Mouse (Mus musculus): Measurements from ENCODE around the gene Smarcc2. TPM values are rescaled to one million over a fixed set of nuclear protein-coding genes. Genes with fewer than 3 reads are reported as not detected.

Gene Smarcc2
- polyA plus RNA-seq, 1 experiment from 2014 or later = 125 TPM

DNA sequence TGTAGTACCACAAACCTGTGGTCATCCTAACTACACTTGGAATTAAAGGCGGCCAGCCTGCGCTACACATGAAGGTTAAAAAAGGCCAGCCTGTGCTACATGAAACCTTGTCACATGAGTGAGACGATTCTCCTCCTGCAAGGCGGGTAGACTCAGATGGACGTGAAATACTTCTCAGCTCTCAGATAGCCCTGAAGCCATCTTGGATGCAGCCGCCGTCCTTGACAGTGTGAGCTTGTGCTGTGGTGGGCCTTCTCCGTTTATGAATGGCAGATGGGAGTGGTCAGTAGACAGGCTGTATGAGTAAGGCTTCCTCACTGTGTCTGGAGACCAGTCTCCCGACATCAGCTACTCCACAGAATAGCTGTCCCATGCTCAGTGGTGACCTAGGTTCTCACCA lies 50.2 kb downstream of the Smarcc2 start:
- ATAC-seq (ENCODE audit: insufficient number of reproducible peaks, insufficient read depth, low FRiP score, low TSS enrichment) = no peak
- H3K27me3 ChIP-seq = no peaks in the 10 kb centered on the region
- H3K27ac ChIP-seq = no peak overlapping the region
- H3K4me1 ChIP-seq = no peaks in the 10 kb centered on the region
- H3K9ac ChIP-seq = no peak overlapping the region
- H3K4me2 ChIP-seq (replicated peaks) = no peak overlapping the region
- WGBS = 83% methylated on average over 9 of the region's 9 CpGs
- peaks cover 13% of the 10 kb centered on the region for H3K36me3 ChIP-seq
- no peak overlapping the region for H3K4me3 ChIP-seq
- H3K9me3 ChIP-seq = no peaks in the 10 kb centered on the region

DNA sequence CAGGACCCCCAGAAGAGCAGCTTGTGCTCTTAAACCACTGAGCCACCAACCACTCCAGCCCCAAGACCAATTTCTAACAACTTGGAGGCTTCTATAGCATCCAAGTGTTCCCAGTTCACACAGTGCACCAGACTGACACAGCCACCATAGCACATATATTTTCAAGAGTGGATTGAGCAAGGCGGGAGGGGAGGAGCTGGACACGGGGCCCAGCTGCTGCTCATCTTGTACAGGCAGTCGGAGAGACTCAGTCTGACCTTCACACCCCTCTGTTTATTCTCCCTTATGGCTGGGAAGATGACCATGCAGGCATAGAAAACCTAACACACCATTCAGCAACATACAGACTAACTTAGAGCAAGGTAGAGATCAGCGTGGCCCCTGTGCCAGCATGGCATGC lies 50.8 kb downstream of the Smarcc2 start:
- Histone ChIP-seq H3K27me3 (peaks cover under 1% of the 10 kb centered on the region; the same call in 1 of the 2 replicates), H3K4me3 (no peak overlapping the region), H3K9ac (no peak overlapping the region), H3K36me3 (peaks cover 13% of the 10 kb centered on the region), H3K9me3 (no peaks in the 10 kb centered on the region), H3K27ac (no peak overlapping the region), H3K4me1 (no peaks in the 10 kb centered on the region), H3K4me2 (replicated peaks) (no peak overlapping the region)
- ATAC-seq (ENCODE audit: insufficient number of reproducible peaks, insufficient read depth, low FRiP score, low TSS enrichment) = no peak
- WGBS = 85% methylated on average over 4 of the region's 4 CpGs

DNA sequence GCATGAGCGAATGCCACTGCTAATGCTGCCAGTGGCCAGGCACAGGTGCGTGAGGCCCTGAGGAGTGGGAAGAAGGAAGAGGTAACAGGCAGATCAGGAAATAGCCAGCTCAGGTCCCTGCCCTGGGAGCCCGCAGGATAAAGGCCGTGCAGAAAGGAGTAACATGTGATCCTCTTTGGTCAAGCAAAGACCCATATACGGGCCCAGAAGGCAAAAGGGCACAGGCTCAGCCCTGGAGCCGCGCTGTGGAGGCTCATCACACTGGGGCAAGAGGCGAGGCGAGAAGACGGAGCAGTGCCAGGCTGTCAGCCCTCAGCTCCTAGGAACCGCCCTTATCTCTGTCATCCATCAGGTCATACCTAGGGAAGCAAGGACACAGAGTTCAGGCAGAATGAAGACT lies 51.3 kb downstream of the Smarcc2 start:
- no peak for ATAC-seq (ENCODE audit: insufficient number of reproducible peaks, insufficient read depth, low FRiP score, low TSS enrichment)
- no peak overlapping the region for H3K27ac ChIP-seq
- H3K4me2 ChIP-seq (replicated peaks) = no peak overlapping the region
- WGBS = 87% methylated on average over 11 of the region's 11 CpGs
- H3K9me3 ChIP-seq = no peaks in the 10 kb centered on the region
- no peak overlapping the region for H3K9ac ChIP-seq
- peaks cover 17% of the 10 kb centered on the region for H3K36me3 ChIP-seq
- H3K4me1 ChIP-seq = no peaks in the 10 kb centered on the region
- H3K27me3 ChIP-seq = peaks cover 5% of the 10 kb centered on the region
- no peak overlapping the region for H3K4me3 ChIP-seq

- peaks cover 23% of the 10 kb centered on the region for H3K36me3 ChIP-seq
- H3K4me3 ChIP-seq = no peak overlapping the region
- H3K27ac ChIP-seq = no peak overlapping the region
- no peaks in the 10 kb centered on the region for H3K9me3 ChIP-seq
- H3K4me1 ChIP-seq = 0 out of 2 replicates have a peak, but pooled peaks cover 3% of the 10 kb centered on the region
- peaks cover 14% of the 10 kb centered on the region for H3K27me3 ChIP-seq
- H3K4me2 ChIP-seq (replicated peaks) = no peak overlapping the region
- no peak for ATAC-seq (ENCODE audit: insufficient number of reproducible peaks, insufficient read depth, low FRiP score, low TSS enrichment)
- no peak overlapping the region for H3K9ac ChIP-seq
- WGBS = 88% methylated on average over 9 of the region's 9 CpGs
These were observed 52.1 kb downstream of the Smarcc2 start for GRCm38 (mm10) chr10:128511189-128511588.

DNA sequence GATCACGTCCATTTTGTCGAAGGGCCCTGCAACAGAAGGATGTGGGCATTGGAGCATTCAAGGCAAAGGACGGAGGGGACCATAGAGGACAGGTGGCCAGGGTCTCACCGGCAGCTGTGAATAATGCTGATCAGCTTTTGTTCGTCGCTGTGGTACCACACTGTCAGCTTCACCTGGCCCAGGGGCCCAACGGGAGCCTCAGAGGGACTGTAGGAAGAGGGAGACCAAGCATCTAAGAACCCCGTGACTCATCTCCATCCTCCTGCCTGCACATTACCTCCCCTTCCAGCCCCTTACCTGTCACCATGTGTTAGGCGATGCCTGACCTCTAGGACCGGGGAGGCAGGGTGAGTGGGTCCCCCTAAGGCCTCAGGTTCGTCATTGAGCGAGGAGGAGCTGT lies 52.7 kb downstream of the Smarcc2 start:
- Histone ChIP-seq H3K4me3 (no peak overlapping the region), H3K36me3 (peaks cover 27% of the 10 kb centered on the region), H3K9me3 (no peaks in the 10 kb centered on the region), H3K27ac (no peak overlapping the region), H3K9ac (no peak overlapping the region), H3K27me3 (peaks cover 20% of the 10 kb centered on the region), H3K4me1 (0 out of 2 replicates have a peak, but pooled peaks cover 3% of the 10 kb centered on the region), H3K4me2 (replicated peaks) (no peak overlapping the region)
- WGBS = 83% methylated on average over 12 of the region's 12 CpGs
- no peak for ATAC-seq (ENCODE audit: insufficient number of reproducible peaks, insufficient read depth, low FRiP score, low TSS enrichment)

- H3K27ac ChIP-seq = no peak overlapping the region
- 0 out of 2 replicates have a peak, but pooled peaks cover 3% of the 10 kb centered on the region for H3K4me1 ChIP-seq
- H3K4me3 ChIP-seq = no peak overlapping the region
- H3K4me2 ChIP-seq (replicated peaks) = no peak overlapping the region
- no peak overlapping the region for H3K9ac ChIP-seq
- H3K36me3 ChIP-seq = peaks cover 42% of the 10 kb centered on the region
- 82% methylated on average over 4 of the region's 4 CpGs for WGBS
- H3K9me3 ChIP-seq = no peaks in the 10 kb centered on the region
- ATAC-seq (ENCODE audit: insufficient number of reproducible peaks, insufficient read depth, low FRiP score, low TSS enrichment) = no peak
- H3K27me3 ChIP-seq = peaks cover 38% of the 10 kb centered on the region
These were observed 56.0 kb downstream of the Smarcc2 start for GRCm38 (mm10) chr10:128515044-128515443.

GRCm38 (mm10) chr10:128516029-128516428 lies 57.0 kb downstream of the Smarcc2 start:
- peaks cover 38% of the 10 kb centered on the region for H3K27me3 ChIP-seq
- 11% methylated on average over 20 of the region's 20 CpGs for WGBS
- ATAC-seq (ENCODE audit: insufficient number of reproducible peaks, insufficient read depth, low FRiP score, low TSS enrichment) = no peak

GRCm38 (mm10) chr10:128516677-128517076 lies 57.6 kb downstream of the Smarcc2 start:
- Histone ChIP-seq H3K9me3 (no peaks in the 10 kb centered on the region), H3K4me2 (replicated peaks) (0 out of 2 replicates have a peak overlapping the region, but pooled peaks have one; percentile 22), H3K27ac (no peak overlapping the region), H3K27me3 (peaks cover 38% of the 10 kb centered on the region), H3K4me1 (0 out of 2 replicates have a peak, but pooled peaks cover 3% of the 10 kb centered on the region), H3K4me3 (no peak overlapping the region), H3K36me3 (peaks cover 47% of the 10 kb centered on the region), H3K9ac (no peak overlapping the region)
- 17% methylated on average over 6 of the region's 6 CpGs for WGBS
- ATAC-seq (ENCODE audit: insufficient number of reproducible peaks, insufficient read depth, low FRiP score, low TSS enrichment) = no peak

More at GRCm38 (mm10) chr10:128516029-128516428, 57.0 kb downstream of the Smarcc2 start:
- 0 out of 2 replicates have a peak, but pooled peaks cover 3% of the 10 kb centered on the region for H3K4me1 ChIP-seq
- 0 out of 2 replicates have a peak overlapping the region, but pooled peaks have one; percentile 7 for H3K4me3 ChIP-seq
- peaks cover 49% of the 10 kb centered on the region for H3K36me3 ChIP-seq
- peak overlapping the region; percentile 22; the same call in 1 of the 2 replicates for H3K4me2 ChIP-seq (replicated peaks)
- no peak overlapping the region for H3K9ac ChIP-seq
- H3K9me3 ChIP-seq = no peaks in the 10 kb centered on the region
- H3K27ac ChIP-seq = no peak overlapping the region

- Histone ChIP-seq H3K27ac (no peak overlapping the region), H3K9ac (no peak overlapping the region), H3K4me3 (no peak overlapping the region), H3K4me1 (0 out of 2 replicates have a peak, but pooled peaks cover 4% of the 10 kb centered on the region), H3K4me2 (replicated peaks) (no peak overlapping the region), H3K36me3 (peaks cover 39% of the 10 kb centered on the region), H3K9me3 (no peaks in the 10 kb centered on the region), H3K27me3 (peaks cover 49% of the 10 kb centered on the region)
- 65% methylated on average over 7 of the region's 7 CpGs for WGBS
- ATAC-seq (ENCODE audit: insufficient number of reproducible peaks, insufficient read depth, low FRiP score, low TSS enrichment) = no peak
These were observed 59.8 kb downstream of the Smarcc2 start for GRCm38 (mm10) chr10:128518833-128519232.

- Histone ChIP-seq H3K27me3 (peaks cover 49% of the 10 kb centered on the region), H3K36me3 (peaks cover 31% of the 10 kb centered on the region), H3K9ac (0 out of 2 replicates have a peak overlapping the region, but pooled peaks have one; percentile 9), H3K4me3 (no peak overlapping the region), H3K4me1 (peaks cover 16% of the 10 kb centered on the region; the same call in 1 of the 2 replicates), H3K4me2 (replicated peaks) (no peak overlapping the region), H3K9me3 (no peaks in the 10 kb centered on the region), H3K27ac (no peak overlapping the region)
- WGBS = 83% methylated on average over 16 of the region's 16 CpGs
- ATAC-seq (ENCODE audit: insufficient number of reproducible peaks, insufficient read depth, low FRiP score, low TSS enrichment) = no peak
These were observed 61.5 kb downstream of the Smarcc2 start for GRCm38 (mm10) chr10:128520591-128520990.

- 74% methylated on average over 6 of the region's 6 CpGs for WGBS
- Histone ChIP-seq H3K4me1 (peaks cover 16% of the 10 kb centered on the region; the same call in 1 of the 2 replicates), H3K27ac (no peak overlapping the region), H3K9ac (no peak overlapping the region), H3K4me2 (replicated peaks) (no peak overlapping the region), H3K4me3 (no peak overlapping the region), H3K9me3 (no peaks in the 10 kb centered on the region), H3K36me3 (peaks cover 21% of the 10 kb centered on the region), H3K27me3 (peaks cover 36% of the 10 kb centered on the region)
- ATAC-seq (ENCODE audit: insufficient number of reproducible peaks, insufficient read depth, low FRiP score, low TSS enrichment) = no peak
These were observed 63.3 kb downstream of the Smarcc2 start for GRCm38 (mm10) chr10:128522351-128522750.

- 9% methylated on average over 11 of the region's 11 CpGs for WGBS
- H3K36me3 ChIP-seq = peaks cover 13% of the 10 kb centered on the region
- peaks cover 16% of the 10 kb centered on the region; the same call in 1 of the 2 replicates for H3K4me1 ChIP-seq
- H3K27ac ChIP-seq = 0 out of 2 replicates have a peak overlapping the region, but pooled peaks have one; percentile 80
- peak overlapping the region; percentile 77 for H3K4me3 ChIP-seq
- peaks cover 24% of the 10 kb centered on the region for H3K27me3 ChIP-seq
- H3K9me3 ChIP-seq = no peaks in the 10 kb centered on the region
- peak overlapping the region; percentile 99 for H3K4me2 ChIP-seq (replicated peaks)
- peak overlapping the region; percentile 70; the same call in 1 of the 2 replicates for H3K9ac ChIP-seq
- no peak for ATAC-seq (ENCODE audit: insufficient number of reproducible peaks, insufficient read depth, low FRiP score, low TSS enrichment)
These were observed 65.2 kb downstream of the Smarcc2 start for GRCm38 (mm10) chr10:128524111-128524731.

Data from embryonic facial prominence, embryonic 12.5 days (tissue).